Mouse (Mus musculus) cerebellum, adult 2 months (tissue): ENCODE results near the gene Zfp467. TPM values are rescaled to one million over a fixed set of nuclear protein-coding genes. Genes with fewer than 3 reads are reported as not detected.

Experiments used
- DNase-seq, 2 experiments: peaks; one replicate each; pipeline ENCODE4 v3.0.0; 2021
- H3K27ac ChIP-seq: fragments of 200-500 bp; 2 replicates; pipeline ENCODE4 v1.5.1; 2012; ENCODE audit warnings: low read length, control low read depth, inconsistent platforms; ENCODE audit not compliant: insufficient read depth
- H3K27me3 ChIP-seq: fragments of 200-500 bp; 2 replicates; pipeline ENCODE4 v1.6.1; 2012; ENCODE audit warnings: inconsistent platforms, mild to moderate bottlenecking, low read length, moderate library complexity; ENCODE audit not compliant: control insufficient read depth, insufficient read depth
- H3K4me1 ChIP-seq: fragments of 200-500 bp; 2 replicates; pipeline ENCODE4 v1.6.1; 2011; ENCODE audit warnings: low read length; ENCODE audit not compliant: control insufficient read depth, insufficient read depth
- H3K4me3 ChIP-seq: fragments of 200-500 bp; replicated peaks from 2 replicates; pipeline ENCODE3; 2011; ENCODE audit warnings: mild to moderate bottlenecking, low read depth, low read length, control low read depth; ENCODE audit not compliant: insufficient read depth
- CTCF ChIP-seq: fragments of 200-500 bp; IDR thresholded peaks from 2 replicates; pipeline ENCODE4 v1.5.1; 2011; ENCODE audit warnings: low read depth, mild to moderate bottlenecking, control low read depth, low read length, moderate library complexity, borderline replicate concordance; ENCODE audit not compliant: insufficient read depth
- POLR2A ChIP-seq: fragments of 200-500 bp; IDR thresholded peaks from 2 replicates; pipeline ENCODE4 v1.6.1; 2011; ENCODE audit warnings: low read length, control low read depth, borderline replicate concordance; ENCODE audit not compliant: insufficient read depth
- WGBS: fragments of 180-500 bp; shearing (Covaris S2); methylation state at CpG from one replicate; pipeline ENCODE4 v1.1.7; 2018; 5-methylcytosine and 5-hydroxymethylcytosine counted together
- polyA plus RNA-seq: library from polyadenylated mRNA; depleted of rRNA; stranded (reverse); fragments of >200 nt; gene quantifications from 2 replicates; pipeline ENCODE4 v1.2.3, GENCODE M21; 2012

Zfp467 gene
- polyA plus RNA-seq, 1 experiment = 80.4 TPM

DNA sequence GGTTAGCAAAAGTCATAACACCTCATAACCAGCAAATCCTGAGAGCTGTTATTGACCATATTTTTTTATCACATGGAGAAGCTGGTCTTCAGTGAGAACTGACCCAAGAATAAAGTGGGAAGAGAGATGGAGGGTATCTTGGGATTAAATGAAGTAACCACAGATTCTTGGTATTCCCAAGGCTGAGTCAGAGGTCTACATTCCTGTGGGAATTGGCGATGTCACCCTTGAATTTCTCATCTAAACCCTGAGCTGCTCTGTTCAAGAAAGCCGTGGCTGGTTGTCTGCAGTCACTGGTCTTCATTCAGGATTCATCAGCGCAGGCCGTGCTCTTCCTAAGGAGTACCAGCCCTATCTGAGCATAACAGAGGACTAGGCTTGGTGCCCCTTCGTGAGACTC lies 18.7 kb downstream of the Zfp467 start:
- peaks cover 33% of the 10 kb centered on the region for H3K4me1 ChIP-seq
- TF ChIP-seq CTCF (no peak), POLR2A (no peak)
- no peak overlapping the region for H3K27ac ChIP-seq
- DNase-seq = no peak
- H3K4me3 ChIP-seq = no peak overlapping the region
- 84% methylated on average over 5 of the region's 5 CpGs for WGBS
- H3K27me3 ChIP-seq = no peaks in the 10 kb centered on the region

DNA sequence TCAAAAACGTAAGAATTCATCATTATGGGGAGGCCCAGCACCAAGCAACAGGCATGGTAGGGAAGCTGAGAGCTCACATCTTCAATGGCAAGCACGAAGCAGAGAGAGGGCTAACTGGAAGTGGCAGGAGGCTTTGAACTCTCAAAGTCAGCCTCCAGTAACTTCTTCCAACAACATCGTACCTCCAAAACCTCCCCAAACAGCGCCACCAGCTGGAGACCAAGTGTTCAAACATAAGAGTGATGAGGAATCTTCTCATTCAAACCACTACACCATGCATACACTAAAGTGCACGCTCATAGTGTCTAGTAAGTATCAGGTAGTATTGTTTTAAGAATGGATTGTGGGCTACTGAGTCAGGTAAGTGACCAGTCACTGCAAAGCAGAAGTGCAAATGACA lies 21.6 kb downstream of the Zfp467 start:
- no peaks in the 10 kb centered on the region for H3K27me3 ChIP-seq
- H3K27ac ChIP-seq = peak overlapping the region; percentile 74
- no peak overlapping the region for H3K4me3 ChIP-seq
- WGBS = 69% methylated on average over 5 of the region's 5 CpGs
- H3K4me1 ChIP-seq = peaks cover 33% of the 10 kb centered on the region
- DNase-seq = no peak
- TF ChIP-seq POLR2A (no peak), CTCF (no peak)

GRCm38 (mm10) chr6:48423336-48423735 lies 22.3 kb downstream of the Zfp467 start:
- H3K4me3 ChIP-seq = no peak overlapping the region
- DNase-seq = peak; percentile 77 to 91
- H3K4me1 ChIP-seq = peaks cover 26% of the 10 kb centered on the region
- H3K27ac ChIP-seq = peak overlapping the region; percentile 88
- WGBS = 13% methylated on average over 3 of the region's 3 CpGs
- 0 out of 2 replicates have a peak, but pooled peaks have one; percentile 13 for TF ChIP-seq POLR2A
- no peak for TF ChIP-seq CTCF
- no peaks in the 10 kb centered on the region for H3K27me3 ChIP-seq

- Histone ChIP-seq H3K4me1 (peaks cover 26% of the 10 kb centered on the region), H3K27ac (peak overlapping the region; percentile 10), H3K27me3 (no peaks in the 10 kb centered on the region), H3K4me3 (no peak overlapping the region)
- TF ChIP-seq CTCF (no peak), POLR2A (no peak)
- 14% methylated on average over 2 of the region's 2 CpGs for WGBS
- DNase-seq = no peak
Measured at GRCm38 (mm10) chr6:48420647-48421046, 25.0 kb downstream of the Zfp467 start.

DNA sequence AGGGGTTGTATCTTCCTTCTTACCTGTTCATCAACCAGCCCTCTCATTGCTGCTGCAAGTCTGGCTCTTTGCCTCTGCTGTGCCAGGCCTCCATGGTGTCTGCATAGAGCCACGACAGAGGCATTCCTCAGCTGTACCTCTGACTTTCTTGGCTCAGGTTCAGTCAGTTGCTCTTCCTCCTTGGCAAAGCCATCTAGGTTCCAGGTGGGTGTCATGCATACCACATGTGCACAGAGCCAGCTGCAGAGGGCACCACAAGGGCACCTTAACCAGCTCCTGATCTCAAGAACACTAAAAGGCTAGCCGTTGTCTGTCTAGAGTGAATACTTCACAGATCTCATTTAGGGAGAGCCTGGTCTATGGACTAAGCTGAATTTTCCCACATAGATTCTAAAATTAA lies 29.1 kb downstream of the Zfp467 start:
- DNase-seq = no peak
- no peaks in the 10 kb centered on the region for H3K27me3 ChIP-seq
- peaks cover 35% of the 10 kb centered on the region for H3K4me1 ChIP-seq
- H3K4me3 ChIP-seq = no peak overlapping the region
- TF ChIP-seq POLR2A = no peak
- TF ChIP-seq CTCF = no peak
- 48% methylated on average over 2 of the region's 2 CpGs for WGBS
- no peak overlapping the region for H3K27ac ChIP-seq

DNA sequence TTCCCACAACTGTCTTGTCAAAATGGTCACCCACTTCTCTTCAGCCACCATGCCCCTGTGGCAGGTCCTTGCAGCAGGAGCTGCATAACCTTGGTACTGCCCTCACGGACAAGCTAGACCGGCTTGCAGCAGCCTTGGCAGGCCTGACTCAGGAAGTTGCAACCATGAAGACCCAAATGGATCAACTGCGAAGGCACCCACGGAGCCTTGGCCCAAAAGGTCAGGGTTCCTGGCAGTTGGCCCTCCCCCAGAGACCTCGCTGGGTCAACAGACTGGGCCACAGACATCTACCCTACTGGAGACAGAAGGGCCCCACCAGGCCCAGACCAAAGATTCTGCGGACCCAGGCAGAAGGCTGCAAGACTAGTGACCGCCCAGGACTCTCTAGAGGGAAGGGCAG lies 30.0 kb downstream of the Zfp467 start:
- peak in 1 of 2 experiments; percentile 13 for DNase-seq
- Histone ChIP-seq H3K27ac (no peak overlapping the region), H3K4me1 (peaks cover 31% of the 10 kb centered on the region), H3K4me3 (no peak overlapping the region), H3K27me3 (no peaks in the 10 kb centered on the region)
- 78% methylated on average over 7 of the region's 7 CpGs for WGBS
- no peak for TF ChIP-seq POLR2A

DNA sequence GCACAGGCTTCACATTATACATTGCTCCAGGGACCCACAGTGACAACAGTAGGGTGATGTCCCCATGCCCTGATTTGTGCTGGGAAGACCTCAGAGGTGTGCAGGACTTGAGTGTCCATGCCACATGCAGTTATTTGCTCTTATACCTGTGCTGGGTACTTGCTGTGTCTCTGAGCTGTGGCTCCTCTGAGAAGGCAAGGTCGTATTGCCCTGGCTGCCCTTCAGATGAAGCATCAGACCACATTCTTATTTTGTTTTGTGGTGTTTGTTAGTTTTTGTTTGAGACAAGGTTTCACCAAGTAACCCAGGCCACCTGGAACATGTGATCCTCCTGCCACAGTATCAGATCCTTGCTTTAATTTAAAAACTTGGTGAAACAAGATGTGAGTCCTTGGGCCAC lies 30.7 kb downstream of the Zfp467 start:
- no peak overlapping the region for H3K4me3 ChIP-seq
- WGBS = 97% methylated on average over 1 of the region's 1 CpGs
- H3K27ac ChIP-seq = no peak overlapping the region
- peaks cover 25% of the 10 kb centered on the region for H3K4me1 ChIP-seq
- no peak for DNase-seq
- TF ChIP-seq POLR2A (no peak), CTCF (no peak)
- H3K27me3 ChIP-seq = no peaks in the 10 kb centered on the region

- Histone ChIP-seq H3K27ac (peak overlapping the region; percentile 62), H3K4me3 (no peak overlapping the region), H3K27me3 (no peaks in the 10 kb centered on the region), H3K4me1 (peaks cover 25% of the 10 kb centered on the region)
- WGBS = 25% methylated on average over 10 of the region's 10 CpGs
- peak; percentile 57 to 61 for DNase-seq
- TF ChIP-seq POLR2A (no peak), CTCF (no peak)
Measured at GRCm38 (mm10) chr6:48413081-48413480, 32.5 kb downstream of the Zfp467 start.
